Mouse (Mus musculus) left cerebral cortex, postnatal 10 days (tissue): Measurements from ENCODE around the gene Il9. TPM values are rescaled to one million over a fixed set of nuclear protein-coding genes. Genes with fewer than 3 reads are reported as not detected.

ENCODE experiments used
- DNase-seq, 2 experiments: peaks; one replicate each; pipeline ENCODE4 v3.0.0; 2021 to 2022; ENCODE audit warnings: low spot score in 2 of 2, mixed read lengths in 1 of 2; ENCODE audit errors: extremely low spot score in 1 of 2
- intact Hi-C: fragments of 180-260 bp; cut with DNase I; formaldehyde crosslinking; loops from one replicate; pipeline ENCODE4 v1.15.1; 2025
- total RNA-seq, 2 experiments: library from RNA; stranded (reverse); gene quantifications; 2 replicates each; pipeline ENCODE4 v1.2.3; 2021

Gene Il9
- total RNA-seq, 2 experiments from 2014 or later = not detected

DNA sequence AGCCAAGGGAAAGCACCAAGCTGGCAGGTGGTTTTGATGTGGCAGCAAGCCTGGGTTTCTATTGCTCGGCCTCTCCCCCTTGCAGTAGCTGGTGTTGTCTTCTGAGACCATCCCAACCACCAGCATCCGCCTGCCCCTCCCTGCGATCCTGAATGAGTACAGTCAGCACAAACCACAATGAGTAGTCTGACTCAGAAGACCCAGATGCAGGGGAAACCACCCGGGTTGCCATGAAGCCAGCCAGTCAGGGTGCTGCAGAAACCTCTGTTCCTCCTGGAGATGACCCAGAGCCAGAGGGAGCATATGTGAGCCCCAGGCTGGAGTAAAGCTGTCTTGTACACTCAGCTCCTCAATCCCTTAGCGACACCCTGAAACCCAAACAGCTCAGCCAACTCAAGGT, 5.3 kb downstream of the Il9 start:
- intact Hi-C loops = loop anchor here (5.0 to 10.0 kb wide), 2 partner anchors 168 to 791 kb away; no protein-coding TSS in a partner anchor
- DNase-seq = no peak

- intact Hi-C loops = loop anchor here (5.0 to 10.0 kb wide), 2 partner anchors 169 to 792 kb away; no protein-coding TSS in a partner anchor
- peak in 1 of 2 experiments; percentile 23 for DNase-seq
Observed at GRCm38 (mm10) chr13:56475363-56475762, 6.7 kb downstream of the Il9 start.

DNA sequence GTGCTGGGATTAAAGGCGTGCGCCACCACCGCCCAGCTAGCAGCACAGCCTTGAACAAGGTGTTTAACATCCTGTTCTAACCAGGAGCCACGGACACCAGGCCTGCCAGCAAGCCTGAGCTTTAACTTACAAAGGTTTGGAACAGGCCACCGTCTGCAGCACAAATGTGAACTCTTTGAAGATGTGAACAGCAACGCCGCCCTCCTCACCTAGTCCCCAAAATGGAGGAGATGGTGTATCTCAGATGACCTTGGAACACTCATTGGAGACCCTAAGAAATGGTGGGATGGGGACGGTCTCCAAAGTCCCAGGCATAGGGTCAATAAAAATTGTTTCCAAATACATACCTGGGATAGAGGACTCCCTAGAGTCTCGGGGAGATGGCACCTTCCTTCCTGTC, 9.4 kb downstream of the Il9 start:
- no peak for DNase-seq
- intact Hi-C loops = loop anchor here (10.0 kb wide), 1 partner anchor 172 kb away; no protein-coding TSS in a partner anchor

DNA sequence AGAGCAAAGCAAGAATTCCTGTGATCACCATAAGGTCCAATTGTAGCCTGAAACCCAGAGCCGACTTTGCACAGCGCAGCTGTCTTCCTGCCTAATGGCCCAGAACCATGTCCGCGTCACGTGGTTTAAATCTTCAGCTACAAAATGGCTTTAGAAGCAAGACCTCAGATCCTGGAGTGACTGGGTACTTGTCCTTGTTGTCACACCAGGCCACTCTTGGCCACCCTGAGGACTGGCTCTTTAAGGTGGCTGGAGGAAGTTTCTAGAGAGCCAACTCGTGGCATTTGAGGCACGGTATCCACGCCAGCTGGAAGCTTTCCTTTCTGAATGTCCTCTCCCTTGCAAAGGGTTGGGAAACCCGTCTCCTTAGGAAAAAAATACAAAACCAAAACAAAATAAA, 10.1 kb downstream of the Il9 start:
- peak in 1 of 2 experiments; percentile 11 for DNase-seq
- intact Hi-C loops = loop anchor here (10.0 kb wide), 1 partner anchor 173 kb away; no protein-coding TSS in a partner anchor

- intact Hi-C loops = loop anchor here (10.0 kb wide), 1 partner anchor 174 kb away; no protein-coding TSS in a partner anchor
- no peak for DNase-seq
Observed at GRCm38 (mm10) chr13:56471211-56471610, 10.8 kb downstream of the Il9 start.

DNA sequence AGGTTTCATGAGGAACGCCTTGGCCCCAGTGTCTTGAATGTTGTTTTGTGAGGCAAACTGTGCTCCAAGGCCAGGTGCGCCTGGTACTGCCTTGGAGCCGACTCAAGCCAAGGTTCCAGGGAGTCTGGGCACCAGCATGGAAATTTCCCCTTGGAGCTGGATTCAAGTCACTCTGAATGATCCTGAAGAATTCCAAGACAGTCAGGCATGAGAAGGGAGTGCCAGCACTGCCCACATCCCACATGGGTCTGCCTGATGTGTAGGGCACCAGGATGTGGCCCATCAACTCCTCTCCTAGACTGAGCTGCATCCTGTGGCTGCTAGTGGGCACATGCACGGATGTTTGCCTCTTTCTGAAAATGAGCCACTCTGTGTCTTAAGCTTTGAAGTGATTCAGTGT, 13.5 kb downstream of the Il9 start:
- no peak for DNase-seq
- intact Hi-C loops = no loop called here

DNA sequence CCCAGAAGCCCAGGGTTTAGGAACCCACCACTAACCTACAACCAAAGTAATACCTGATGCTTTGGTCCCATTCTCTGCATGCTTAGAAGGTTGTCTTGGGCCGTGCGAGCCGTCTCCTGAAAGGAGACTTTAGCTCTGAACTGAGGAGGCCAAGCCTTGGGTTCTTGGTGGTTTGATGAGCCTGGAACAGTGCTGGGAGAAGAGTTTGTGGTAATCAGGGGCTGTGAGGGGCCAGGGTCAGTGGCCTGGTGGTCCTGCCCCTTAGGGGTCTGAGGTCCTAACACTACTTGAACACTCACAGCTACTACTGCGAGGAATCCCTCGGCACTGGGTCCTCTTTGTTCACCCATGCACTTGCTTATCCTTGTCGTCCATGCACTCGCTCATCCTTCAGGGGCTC, 14.3 kb downstream of the Il9 start:
- intact Hi-C loops = no loop called here
- DNase-seq = no peak

DNA sequence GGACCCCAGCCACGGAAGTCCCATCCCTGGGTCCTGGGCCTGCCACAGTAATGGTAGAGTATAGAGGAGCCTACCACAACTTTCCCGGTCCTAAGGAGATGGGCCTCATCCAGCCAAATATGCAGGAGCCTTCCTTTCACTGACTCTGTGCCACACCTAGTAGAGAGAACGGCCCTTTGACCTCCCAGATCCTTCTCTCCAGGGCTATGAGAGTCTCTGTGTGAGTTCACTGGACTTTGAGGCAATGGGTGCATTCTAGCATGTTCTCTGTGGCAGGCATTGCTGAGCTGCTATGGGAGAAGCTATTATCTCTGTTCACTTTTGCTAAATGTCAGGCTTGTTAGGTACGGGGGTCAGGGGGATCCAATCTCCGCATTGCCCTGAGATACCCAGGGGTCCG, 18.3 kb downstream of the Il9 start:
- intact Hi-C loops = no loop called here

GRCm38 (mm10) chr13:56463261-56463660, 18.8 kb downstream of the Il9 start:
- no peak for DNase-seq
- intact Hi-C loops = no loop called here

More for the DNA sequence above, 18.3 kb downstream of the Il9 start:
- no peak for DNase-seq

GRCm38 (mm10) chr13:56462791-56463190, 19.3 kb downstream of the Il9 start:
- intact Hi-C loops = no loop called here
- DNase-seq = no peak

DNA sequence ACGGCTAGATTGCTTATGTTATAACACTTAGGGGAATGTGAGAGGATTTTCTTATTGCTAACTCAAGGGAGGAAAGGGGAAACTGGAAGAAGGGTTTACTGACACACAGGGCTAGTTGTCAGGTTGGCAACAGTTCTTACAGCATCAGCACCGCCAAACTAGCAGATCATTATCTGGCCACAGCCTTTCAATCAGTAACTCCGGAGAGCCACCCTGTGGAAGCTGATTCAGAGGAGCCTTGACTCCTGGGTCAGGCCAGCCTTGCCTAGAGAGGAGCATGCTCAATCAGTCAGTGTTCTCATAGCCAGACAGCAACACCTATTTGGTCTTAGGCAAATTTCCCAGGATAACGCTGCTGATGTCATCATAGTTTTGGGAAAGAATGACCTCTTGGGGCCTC, 20.6 kb downstream of the Il9 start:
- intact Hi-C loops = no loop called here
- no peak for DNase-seq

- DNase-seq = no peak
- intact Hi-C loops = no loop called here
Observed at GRCm38 (mm10) chr13:56458001-56458400, 24.0 kb downstream of the Il9 start.

DNA sequence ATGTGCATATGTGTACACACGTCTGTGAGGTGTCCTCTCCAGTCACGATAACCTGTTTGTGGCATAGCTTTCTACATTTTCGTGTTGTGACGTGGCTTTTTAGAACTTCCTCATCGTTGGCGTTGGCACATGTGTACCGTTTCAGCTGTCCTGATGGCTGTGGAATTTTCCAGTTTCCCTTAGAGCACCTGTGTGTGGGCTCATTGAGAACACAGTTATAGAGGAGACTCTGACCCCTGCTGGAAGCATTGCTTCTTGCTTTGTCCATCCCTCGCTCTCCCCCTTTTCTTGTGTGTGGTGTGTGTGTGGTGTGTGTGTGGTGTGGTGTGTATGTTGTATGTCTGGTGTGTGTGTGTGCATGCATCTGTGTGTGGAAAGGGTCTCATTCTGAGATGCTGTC, 32.0 kb downstream of the Il9 start:
- DNase-seq = no peak
- intact Hi-C loops = no loop called here

DNA sequence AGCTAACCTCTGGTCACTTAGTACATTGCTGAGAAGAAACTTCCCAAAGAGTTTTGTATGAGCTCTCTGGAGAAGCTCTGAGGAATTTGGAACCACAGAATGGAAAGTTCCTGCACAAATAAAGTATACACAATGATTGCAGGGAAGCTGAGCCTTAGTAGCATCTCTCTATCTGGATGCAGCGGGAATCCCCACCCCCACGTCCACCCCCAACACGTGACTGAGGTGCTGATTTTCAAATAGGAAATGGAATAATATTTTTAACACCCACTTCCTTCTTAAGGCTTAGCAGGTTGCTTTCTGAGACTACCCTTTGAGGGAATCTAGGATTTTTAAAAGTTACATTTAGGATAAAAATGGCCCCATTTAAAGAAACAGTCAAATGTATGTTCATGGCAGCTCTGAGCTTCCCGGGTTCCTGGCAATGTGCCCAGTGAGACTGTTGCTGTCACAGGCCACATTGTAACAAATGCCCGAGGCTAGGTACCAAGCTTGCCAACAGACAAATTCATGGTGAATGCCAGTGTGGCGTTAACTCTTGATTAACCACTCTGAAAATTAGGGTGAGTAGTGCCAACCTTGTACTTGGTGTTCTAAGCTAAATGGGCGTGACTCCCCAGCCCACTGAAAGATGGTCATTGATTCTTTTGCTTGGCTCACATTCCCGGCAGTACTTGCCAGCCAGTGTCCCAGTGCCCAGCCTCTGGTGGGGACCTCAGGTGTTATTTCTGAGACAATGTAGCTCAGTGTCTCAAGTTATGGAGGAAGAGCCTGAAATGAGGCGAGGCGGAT, 32.6 kb downstream of the Il9 start:
- intact Hi-C loops = no loop called here
- peak in 1 of 2 experiments; percentile 58 for DNase-seq

DNA sequence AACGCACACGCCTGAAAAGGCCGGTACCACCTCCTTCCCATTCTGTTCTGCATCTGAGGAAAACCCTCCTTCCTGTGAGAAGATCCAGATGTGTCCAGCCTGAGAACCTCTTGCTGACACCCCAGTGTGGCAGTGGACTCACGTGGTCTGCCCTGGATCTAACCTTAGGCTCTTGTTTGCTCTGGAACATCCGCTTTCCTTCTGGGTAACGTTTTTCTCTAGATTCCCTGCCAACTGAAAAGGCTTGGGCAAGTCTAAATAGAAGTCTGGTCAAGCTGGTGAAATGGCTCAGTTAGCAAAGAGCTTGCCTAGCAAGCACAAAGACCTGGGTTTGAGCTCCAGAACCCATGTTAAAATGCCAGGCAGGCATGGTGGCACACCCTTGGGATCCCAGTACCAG, 37.0 kb downstream of the Il9 start:
- intact Hi-C loops = no loop called here
- DNase-seq = no peak

GRCm38 (mm10) chr13:56444112-56444511, 37.9 kb downstream of the Il9 start:
- no peak for DNase-seq
- intact Hi-C loops = no loop called here

GRCm38 (mm10) chr13:56443411-56443810, 38.6 kb downstream of the Il9 start:
- intact Hi-C loops = no loop called here

DNA sequence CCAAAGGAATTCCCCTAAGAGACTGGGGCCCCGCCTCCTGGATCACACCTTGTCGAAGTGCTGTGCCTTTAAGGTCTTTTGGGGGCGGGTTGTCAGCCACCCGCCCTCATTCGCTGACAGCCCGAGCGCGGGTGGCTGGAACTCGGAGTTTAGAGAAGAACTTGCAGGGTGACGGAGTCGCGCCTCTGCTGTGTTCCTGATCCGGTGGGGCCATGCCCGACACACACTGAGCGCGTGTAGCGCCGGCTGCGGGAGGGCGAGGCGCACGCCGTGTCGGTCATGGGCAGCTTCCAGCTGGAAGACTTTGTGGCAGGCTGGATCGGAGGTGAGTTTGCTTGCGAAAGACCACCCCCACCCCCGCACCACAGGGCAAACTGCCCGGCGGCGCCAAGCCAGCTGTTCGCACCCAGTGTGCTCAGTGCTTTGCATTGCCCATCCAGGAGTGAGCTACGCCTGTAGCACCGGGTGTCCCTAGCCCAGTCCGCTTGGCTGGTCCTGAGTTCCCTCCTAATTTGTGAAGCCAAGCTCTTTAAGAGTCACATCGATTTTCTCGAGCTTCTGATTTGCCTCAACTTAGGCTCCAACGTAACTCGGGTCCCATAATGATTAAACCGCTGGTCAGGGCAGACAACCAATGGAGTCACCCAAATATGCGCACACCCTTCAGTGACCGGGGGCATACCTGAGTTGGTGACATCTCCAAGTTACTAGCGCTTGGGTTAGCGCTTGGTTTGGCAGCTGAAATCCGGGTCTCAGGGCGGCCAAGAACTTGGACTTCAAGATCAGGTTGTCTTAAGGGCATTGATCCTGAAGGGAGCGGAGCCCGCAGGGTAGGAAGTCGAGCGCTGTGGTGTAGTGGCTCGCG, 43.6 kb downstream of the Il9 start, which contains the start of gene Slc25a48:
Slc25a48 (plus strand) TSS at position 145 of the 865 bp plus-strand sequence.
- DNase-seq = peak in 1 of 2 experiments; percentile 39
- intact Hi-C loops = no loop called here

More at GRCm38 (mm10) chr13:56443411-56443810, 38.6 kb downstream of the Il9 start:
- DNase-seq = no peak

DNA sequence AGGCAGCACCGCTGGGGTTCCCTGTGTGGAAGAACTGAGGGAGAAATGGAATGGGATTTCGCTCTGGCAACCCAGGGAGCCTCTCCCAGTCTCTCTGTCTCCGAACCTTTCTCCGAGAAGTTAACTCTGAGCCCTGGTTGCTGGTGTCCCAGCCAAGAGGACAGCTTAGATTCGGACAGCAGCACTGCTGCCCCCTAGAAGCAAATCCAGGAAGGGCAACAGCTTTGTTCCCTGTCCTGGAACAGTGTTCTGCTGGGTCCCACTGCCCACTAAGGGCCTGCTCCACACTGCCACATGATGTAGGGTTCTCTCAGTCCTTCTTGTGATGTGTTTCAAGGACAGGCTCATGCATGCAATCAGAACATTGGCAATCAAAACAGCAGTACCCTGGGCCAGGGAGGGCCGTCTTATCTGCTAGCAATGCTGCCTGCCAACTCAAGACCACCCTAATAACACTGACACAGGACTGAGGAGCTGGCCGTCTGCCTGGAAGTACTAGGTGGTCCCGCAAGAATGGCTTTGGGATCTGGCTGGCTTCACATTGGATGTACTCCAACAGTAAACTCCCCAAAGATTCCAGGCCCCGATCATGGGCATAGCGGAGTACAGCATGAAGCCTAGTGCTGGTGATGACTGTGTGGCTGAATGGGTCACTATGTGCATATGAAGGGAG, 46.3 kb downstream of the Il9 start:
- no peak for DNase-seq
- intact Hi-C loops = no loop called here
